Mouse (Mus musculus): ENCODE results near the gene 1600012H06Rik. TPM values are rescaled to one million over a fixed set of nuclear protein-coding genes. Genes with fewer than 3 reads are reported as not detected.
"Not testable (repeated sequence)": the region's sequence is repeated elsewhere in the genome, so short reads cannot be mapped to it uniquely, and the experiment has no call there.

1600012H06Rik gene
- 33.9 and 37.2 TPM in 2 replicates for polyA plus RNA-seq (2016; fragmentation: Nextera tagmentation; extraction: Ambion mirVana)

GRCm38 (mm10) chr17:14943009-14943728, at the start of gene 1600012H06Rik, which contains the start of gene Wdr27:
Gene 1600012H06Rik (plus strand): TSS chr17:14943184.
Gene Wdr27 (minus strand): TSS chr17:14943158.
- Histone ChIP-seq H3K9ac (peak within 1 kb of the TSS; percentile 79), H3K4me2 (replicated peaks) (peak within 1 kb of the TSS; percentile 77), H3K27me3 (replicated peaks) (no peaks in the 10 kb centered on the region), H3K36me3 (peaks cover 8% of the 10 kb centered on the region), H3K9me3 (no peaks in the 10 kb centered on the region), H3K27ac (peak within 1 kb of the TSS; percentile 33), H3K4me1 (peaks cover 18% of the 10 kb centered on the region), H3K4me3 (peak within 1 kb of the TSS; percentile 79)
- WGBS: under 1% methylated on average over 54 of the region's 54 CpGs
- peak; percentile 98 for ATAC-seq (ENCODE audit: low FRiP score, low read depth)

GRCm38 (mm10) chr17:14895058-14895457, 47.9 kb upstream of the 1600012H06Rik start:
- not testable (repeated sequence) for H3K27ac ChIP-seq; H3K4me1 ChIP-seq; H3K9ac ChIP-seq; H3K36me3 ChIP-seq; H3K9me3 ChIP-seq; H3K27me3 ChIP-seq (replicated peaks); H3K4me2 ChIP-seq (replicated peaks); H3K4me3 ChIP-seq; ATAC-seq (ENCODE audit: low FRiP score, low read depth)

- Histone ChIP-seq H3K4me2 (replicated peaks) (no peak overlapping the region), H3K4me1 (no peaks in the 10 kb centered on the region), H3K4me3 (no peak overlapping the region), H3K27me3 (replicated peaks) (no peaks in the 10 kb centered on the region), H3K27ac (no peak overlapping the region), H3K9ac (no peak overlapping the region), H3K36me3 (no peaks in the 10 kb centered on the region), H3K9me3 (no peaks in the 10 kb centered on the region)
- 85% methylated on average over 1 of the region's 1 CpGs for WGBS
- no peak for ATAC-seq (ENCODE audit: low FRiP score, low read depth)
Observed at GRCm38 (mm10) chr17:14898972-14899371, 44.0 kb upstream of the 1600012H06Rik start.

GRCm38 (mm10) chr17:14903212-14903611, 39.8 kb upstream of the 1600012H06Rik start:
- no peak overlapping the region for H3K9ac ChIP-seq
- WGBS: 84% methylated on average over 3 of the region's 3 CpGs
- no peak overlapping the region for H3K4me3 ChIP-seq
- H3K27ac ChIP-seq: no peak overlapping the region
- H3K27me3 ChIP-seq (replicated peaks): no peaks in the 10 kb centered on the region
- ATAC-seq (ENCODE audit: low FRiP score, low read depth): no peak
- no peaks in the 10 kb centered on the region for H3K9me3 ChIP-seq
- no peak overlapping the region for H3K4me2 ChIP-seq (replicated peaks)
- H3K36me3 ChIP-seq: no peaks in the 10 kb centered on the region
- H3K4me1 ChIP-seq: no peaks in the 10 kb centered on the region

- ATAC-seq (ENCODE audit: low FRiP score, low read depth): 0 out of 2 replicates have a peak, but pooled peaks have one; percentile 26
Observed at GRCm38 (mm10) chr17:14904206-14904605, 38.8 kb upstream of the 1600012H06Rik start.

GRCm38 (mm10) chr17:14904637-14905265, 38.2 kb upstream of the 1600012H06Rik start:
- H3K9ac ChIP-seq: no peak overlapping the region
- no peak overlapping the region for H3K27ac ChIP-seq

More at GRCm38 (mm10) chr17:14904206-14904605, 38.8 kb upstream of the 1600012H06Rik start:
- Histone ChIP-seq H3K4me1 (no peaks in the 10 kb centered on the region), H3K9me3 (no peaks in the 10 kb centered on the region), H3K4me3 (no peak overlapping the region), H3K9ac (no peak overlapping the region), H3K36me3 (no peaks in the 10 kb centered on the region), H3K27me3 (replicated peaks) (no peaks in the 10 kb centered on the region), H3K27ac (no peak overlapping the region), H3K4me2 (replicated peaks) (no peak overlapping the region)
- WGBS: 90% methylated on average over 6 of the region's 6 CpGs

GRCm38 (mm10) chr17:14906611-14907010, 36.4 kb upstream of the 1600012H06Rik start:
- Histone ChIP-seq H3K36me3 (no peaks in the 10 kb centered on the region), H3K9ac (no peak overlapping the region), H3K4me3 (no peak overlapping the region), H3K27ac (no peak overlapping the region), H3K9me3 (no peaks in the 10 kb centered on the region), H3K4me1 (no peaks in the 10 kb centered on the region), H3K4me2 (replicated peaks) (no peak overlapping the region), H3K27me3 (replicated peaks) (no peaks in the 10 kb centered on the region)
- WGBS: 44% methylated on average over 1 of the region's 1 CpGs
- no peak for ATAC-seq (ENCODE audit: low FRiP score, low read depth)

More at GRCm38 (mm10) chr17:14904637-14905265, 38.2 kb upstream of the 1600012H06Rik start:
- no peaks in the 10 kb centered on the region for H3K36me3 ChIP-seq
- no peaks in the 10 kb centered on the region for H3K27me3 ChIP-seq (replicated peaks)
- no peaks in the 10 kb centered on the region for H3K9me3 ChIP-seq
- H3K4me3 ChIP-seq: no peak overlapping the region
- H3K4me2 ChIP-seq (replicated peaks): no peak overlapping the region
- peak; percentile 57 for ATAC-seq (ENCODE audit: low FRiP score, low read depth)
- H3K4me1 ChIP-seq: no peaks in the 10 kb centered on the region
- 64% methylated on average over 7 of the region's 7 CpGs for WGBS

- no peaks in the 10 kb centered on the region for H3K4me1 ChIP-seq
- H3K9me3 ChIP-seq: no peaks in the 10 kb centered on the region
- H3K4me3 ChIP-seq: no peak overlapping the region
- H3K36me3 ChIP-seq: no peaks in the 10 kb centered on the region
- ATAC-seq (ENCODE audit: low FRiP score, low read depth): no peak
- no peaks in the 10 kb centered on the region for H3K27me3 ChIP-seq (replicated peaks)
- WGBS: 78% methylated on average over 12 of the region's 12 CpGs
- no peak overlapping the region for H3K4me2 ChIP-seq (replicated peaks)
- H3K27ac ChIP-seq: no peak overlapping the region
- no peak overlapping the region for H3K9ac ChIP-seq
Observed at GRCm38 (mm10) chr17:14907136-14907535, 35.8 kb upstream of the 1600012H06Rik start.

- WGBS: 86% methylated on average over 5 of the region's 5 CpGs
- Histone ChIP-seq H3K9me3 (no peaks in the 10 kb centered on the region), H3K4me2 (replicated peaks) (no peak overlapping the region), H3K4me3 (no peak overlapping the region), H3K27ac (no peak overlapping the region), H3K27me3 (replicated peaks) (no peaks in the 10 kb centered on the region), H3K4me1 (no peaks in the 10 kb centered on the region), H3K9ac (no peak overlapping the region), H3K36me3 (no peaks in the 10 kb centered on the region)
- no peak for ATAC-seq (ENCODE audit: low FRiP score, low read depth)
Observed at GRCm38 (mm10) chr17:14909331-14909730, 33.7 kb upstream of the 1600012H06Rik start.

GRCm38 (mm10) chr17:14910771-14911170, 32.2 kb upstream of the 1600012H06Rik start:
- no peak overlapping the region for H3K9ac ChIP-seq
- no peaks in the 10 kb centered on the region for H3K36me3 ChIP-seq
- ATAC-seq (ENCODE audit: low FRiP score, low read depth): no peak
- H3K4me1 ChIP-seq: no peaks in the 10 kb centered on the region
- H3K27me3 ChIP-seq (replicated peaks): no peaks in the 10 kb centered on the region
- H3K4me2 ChIP-seq (replicated peaks): no peak overlapping the region
- H3K4me3 ChIP-seq: no peak overlapping the region
- H3K27ac ChIP-seq: no peak overlapping the region
- no peaks in the 10 kb centered on the region for H3K9me3 ChIP-seq
- 92% methylated on average over 5 of the region's 5 CpGs for WGBS

- Histone ChIP-seq H3K27me3 (replicated peaks) (no peaks in the 10 kb centered on the region), H3K36me3 (no peaks in the 10 kb centered on the region), H3K4me3 (no peak overlapping the region), H3K9ac (no peak overlapping the region), H3K9me3 (no peaks in the 10 kb centered on the region), H3K27ac (no peak overlapping the region), H3K4me2 (replicated peaks) (no peak overlapping the region), H3K4me1 (no peaks in the 10 kb centered on the region)
- no peak for ATAC-seq (ENCODE audit: low FRiP score, low read depth)
- WGBS: 49% methylated on average over 6 of the region's 6 CpGs
Observed at GRCm38 (mm10) chr17:14912420-14912819, 30.6 kb upstream of the 1600012H06Rik start.

- WGBS: 88% methylated on average over 8 of the region's 8 CpGs
- Histone ChIP-seq H3K4me3 (no peak overlapping the region), H3K9me3 (no peaks in the 10 kb centered on the region), H3K27me3 (replicated peaks) (no peaks in the 10 kb centered on the region), H3K27ac (no peak overlapping the region), H3K36me3 (no peaks in the 10 kb centered on the region), H3K4me2 (replicated peaks) (no peak overlapping the region), H3K4me1 (no peaks in the 10 kb centered on the region), H3K9ac (no peak overlapping the region)
- no peak for ATAC-seq (ENCODE audit: low FRiP score, low read depth)
Observed at GRCm38 (mm10) chr17:14912981-14913380, 30.0 kb upstream of the 1600012H06Rik start.

Data from neural tube, embryonic 12.5 days (tissue).